Mouse (Mus musculus) olfactory bulb, adult 2 months (tissue): ENCODE results near the gene Olfr1471. TPM values are rescaled to one million over a fixed set of nuclear protein-coding genes. Genes with fewer than 3 reads are reported as not detected.
"Not testable (repeated sequence)": the region's sequence is repeated elsewhere in the genome, so short reads cannot be mapped to it uniquely, and the experiment has no call there.

Experiments used
- H3K27ac ChIP-seq: fragments of 200-500 bp; 2 replicates; pipeline ENCODE4 v1.5.1; 2012; ENCODE audit warnings: low read depth, low read length; ENCODE audit not compliant: insufficient read depth
- H3K4me1 ChIP-seq: fragments of 200-500 bp; 2 replicates; pipeline ENCODE4 v1.6.1; 2012; ENCODE audit warnings: low read length; ENCODE audit not compliant: control insufficient read depth, insufficient read depth
- H3K4me3 ChIP-seq: fragments of 200-500 bp; 2 replicates; pipeline ENCODE4 v1.5.1; 2012; ENCODE audit warnings: mild to moderate bottlenecking, low read depth, low read length, moderate library complexity; ENCODE audit not compliant: insufficient read depth
- CTCF ChIP-seq: fragments of 200-500 bp; IDR thresholded peaks from 2 replicates; pipeline ENCODE4 v1.5.1; 2012; ENCODE audit warnings: low read depth, mild to moderate bottlenecking, low read length, moderate library complexity; ENCODE audit not compliant: insufficient read depth
- POLR2A ChIP-seq: fragments of 200-500 bp; IDR thresholded peaks from 2 replicates; pipeline ENCODE4 v1.6.1; 2012; ENCODE audit warnings: mild to moderate bottlenecking, low read depth, low read length, moderate library complexity; ENCODE audit not compliant: insufficient read depth
- WGBS: fragments of 180-500 bp; shearing (Covaris S2); methylation state at CpG from one replicate; pipeline ENCODE4 v1.1.7; 2018; 5-methylcytosine and 5-hydroxymethylcytosine counted together
- polyA plus RNA-seq: library from polyadenylated mRNA; stranded (reverse); fragments of >200 nt; gene quantifications from 2 replicates; pipeline ENCODE4 v1.2.4, GENCODE M21; 2012; ENCODE audit warnings: low replicate concordance; ENCODE audit not compliant: missing spikeins, insufficient read depth, insufficient read length

Olfr1471 gene
- polyA plus RNA-seq = not detected in 2 replicates

GRCm38 (mm10) chr19:13443109-13443508 lies at the start of gene Olfr1471:
Olfr1471 (plus strand) TSS chr19:13443409.
- H3K4me3 ChIP-seq = not testable (repeated sequence)

GRCm38 (mm10) chr19:13407549-13407948 lies 35.7 kb upstream of the Olfr1471 start, which contains the start of gene Olfr1469:
Olfr1469 (plus strand) TSS chr19:13407849.
- H3K27ac ChIP-seq = no peak within 1 kb of the TSS
- H3K4me3 ChIP-seq = no peak within 1 kb of the TSS
- TF ChIP-seq CTCF = no peak
- 64% methylated on average over 2 of the region's 2 CpGs for WGBS
- no peaks in the 10 kb centered on the region for H3K4me1 ChIP-seq

More at GRCm38 (mm10) chr19:13443109-13443508, at the start of gene Olfr1471:
- 67% methylated on average over 2 of the region's 2 CpGs for WGBS
- H3K27ac ChIP-seq, H3K4me1 ChIP-seq: not testable (repeated sequence)

GRCm38 (mm10) chr19:13455986-13456385 lies 12.8 kb downstream of the Olfr1471 start, which contains the start of gene Olfr1472:
Olfr1472 (minus strand) TSS chr19:13456086.
- WGBS = 79% methylated on average over 1 of the region's 1 CpGs
- Histone ChIP-seq H3K4me1 (no peaks in the 10 kb centered on the region), H3K4me3 (no peak within 1 kb of the TSS), H3K27ac (no peak within 1 kb of the TSS)
- no peak for TF ChIP-seq POLR2A
- no peak for TF ChIP-seq CTCF

- H3K4me1 ChIP-seq, H3K4me3 ChIP-seq, H3K27ac ChIP-seq: not testable (repeated sequence)
- 80% methylated on average over 4 of the region's 4 CpGs for WGBS
These were observed 26.1 kb downstream of the Olfr1471 start, which contains the start of gene Olfr1474 for GRCm38 (mm10) chr19:13469265-13469664. Olfr1474 (plus strand) TSS chr19:13469565.

- TF ChIP-seq POLR2A (no peak), CTCF (no peak)
- no peak within 1 kb of the TSS for H3K4me3 ChIP-seq
- no peak within 1 kb of the TSS for H3K27ac ChIP-seq
- H3K4me1 ChIP-seq = no peaks in the 10 kb centered on the region
These were observed 36.9 kb downstream of the Olfr1471 start, which contains the start of gene Olfr1475 for GRCm38 (mm10) chr19:13480096-13480495. Olfr1475 (minus strand) TSS chr19:13480196.

- no peaks in the 10 kb centered on the region for H3K4me1 ChIP-seq
- WGBS = 66% methylated on average over 3 of the region's 3 CpGs
- H3K4me3 ChIP-seq = no peak within 1 kb of the TSS
- TF ChIP-seq CTCF = no peak
- TF ChIP-seq POLR2A = no peak
- no peak within 1 kb of the TSS for H3K27ac ChIP-seq
These were observed 57.0 kb downstream of the Olfr1471 start, which contains the start of gene Olfr1477 for GRCm38 (mm10) chr19:13500246-13500645. Olfr1477 (plus strand) TSS chr19:13500546.

Other genes starting within 250 kb of the Olfr1471 start
- not detected in 2 replicates for gene Olfr1463, start 212.1 kb upstream of the Olfr1471 start, polyA plus RNA-seq
- not detected in 2 replicates for gene Olfr1465, start 127.9 kb upstream of the Olfr1471 start, polyA plus RNA-seq
- not detected in 2 replicates for gene Olfr1466, start 104.5 kb upstream of the Olfr1471 start, polyA plus RNA-seq
- not detected in 2 replicates for gene Olfr1467, start 81.2 kb upstream of the Olfr1471 start, polyA plus RNA-seq
- gene Olfr1469, start 35.6 kb upstream of the Olfr1471 start, polyA plus RNA-seq = not detected in 2 replicates
- not detected in 2 replicates for gene Olfr1472, start 12.7 kb downstream of the Olfr1471 start, polyA plus RNA-seq
- gene Olfr1474, start 26.2 kb downstream of the Olfr1471 start, polyA plus RNA-seq = not detected in 2 replicates
- not detected in 2 replicates for gene Olfr1475, start 36.8 kb downstream of the Olfr1471 start, polyA plus RNA-seq
- not detected in 2 replicates for gene Olfr1477, start 57.1 kb downstream of the Olfr1471 start, polyA plus RNA-seq
- gene Olfr1480, start 84.5 kb downstream of the Olfr1471 start, polyA plus RNA-seq = not detected in 2 replicates
- not detected in 2 replicates for gene Olfr1484, start 140.1 kb downstream of the Olfr1471 start, polyA plus RNA-seq
- gene Olfr1487, start 174.0 kb downstream of the Olfr1471 start, polyA plus RNA-seq = not detected in 2 replicates
- gene Olfr1489, start 188.2 kb downstream of the Olfr1471 start, polyA plus RNA-seq = not detected in 2 replicates
- not detected in 2 replicates for gene Olfr1490, start 207.7 kb downstream of the Olfr1471 start, polyA plus RNA-seq